Mouse (Mus musculus) liver, postnatal 0 days (tissue): Measurements from ENCODE around the gene Gm4981.
"Not testable (repeated sequence)": the region's sequence is repeated elsewhere in the genome, so short reads cannot be mapped to it uniquely, and the experiment has no call there.

Experiments used
- CTCF ChIP-seq: sonication (generic); IDR thresholded peaks from 2 replicates; pipeline ENCODE4 v1.5.1; 2016; ENCODE audit warnings: antibody characterized with exemption, low read depth
- EP300 ChIP-seq: IDR thresholded peaks from 2 replicates; pipeline ENCODE4 v1.6.1; 2016; ENCODE audit warnings: antibody characterized with exemption, low read depth, mild to moderate bottlenecking

DNA sequence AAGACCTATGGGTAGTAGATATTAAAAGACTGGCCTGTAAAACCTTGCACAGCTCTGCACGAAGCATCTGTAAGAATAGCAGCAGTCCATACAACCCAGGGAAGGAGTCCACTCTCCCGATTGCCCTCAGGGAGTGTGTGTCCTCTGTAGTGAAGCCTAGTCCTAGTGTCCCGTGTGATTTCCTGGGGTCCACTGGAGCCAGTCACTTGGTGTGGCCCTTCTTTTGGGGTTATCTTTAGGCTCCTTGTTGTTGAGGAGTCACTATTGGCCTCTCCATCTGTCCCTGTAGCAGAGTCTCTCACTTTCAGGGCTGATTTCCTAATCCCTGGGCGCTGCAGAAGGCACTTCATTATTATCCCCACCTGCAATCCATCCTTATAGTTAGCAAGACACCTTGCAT lies 1.5 kb downstream of the Gm4981 start:
- TF ChIP-seq EP300, CTCF: not testable (repeated sequence)
